Mouse (Mus musculus) right cerebral cortex, postnatal 25 days (tissue): Measurements from ENCODE around the gene Naif1.
A peak's percentile ranks its signal among the peaks of the same experiment; 100 is the strongest.
"Not testable (repeated sequence)": the region's sequence is repeated elsewhere in the genome, so short reads cannot be mapped to it uniquely, and the experiment has no call there.

Experiments used
- DNase-seq: peaks from one replicate; pipeline ENCODE4 v3.0.0; 2022

Naif1 gene

GRCm38 (mm10) chr2:32459657-32460056 lies 9.4 kb downstream of the Naif1 start:
- no peak for DNase-seq

- no peak for DNase-seq
Measured at GRCm38 (mm10) chr2:32463773-32464172, 13.5 kb downstream of the Naif1 start.

GRCm38 (mm10) chr2:32464212-32464891 lies 14.1 kb downstream of the Naif1 start:
- no peak for DNase-seq

DNA sequence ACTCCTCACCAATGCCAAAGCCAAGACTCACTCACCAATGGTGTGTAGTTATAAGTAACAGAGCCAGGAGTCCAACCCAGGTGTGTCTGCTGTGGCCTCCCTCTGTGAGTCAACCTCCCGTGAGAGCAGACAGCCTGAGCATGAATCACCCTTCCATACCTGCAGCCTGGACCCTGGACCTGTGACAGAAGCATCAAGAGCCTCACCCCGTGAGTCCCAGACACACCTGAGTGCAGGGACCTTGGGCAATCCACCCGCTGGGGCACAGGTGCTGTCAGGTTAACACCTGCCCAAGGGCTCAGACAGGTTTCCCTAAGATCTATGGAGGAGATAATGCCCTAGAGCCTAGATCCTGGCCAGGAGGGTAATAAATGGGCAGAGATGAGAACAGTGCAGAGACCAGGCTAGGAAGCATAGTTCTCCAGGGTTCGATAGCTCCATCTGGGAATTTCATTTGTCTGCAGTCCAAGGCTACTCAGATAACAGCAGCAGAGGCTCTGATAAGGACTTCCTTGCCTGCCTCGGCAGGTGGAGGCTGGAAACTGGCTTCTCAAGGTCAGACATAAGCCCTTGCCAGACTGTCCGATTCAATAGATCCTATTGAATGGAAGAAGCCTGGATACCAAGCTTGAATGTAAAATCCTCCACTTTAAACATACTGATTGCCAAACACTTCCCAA lies 20.9 kb downstream of the Naif1 start:
- no peak for DNase-seq

- no peak for DNase-seq
Measured at GRCm38 (mm10) chr2:32471681-32472061, 21.4 kb downstream of the Naif1 start.

DNA sequence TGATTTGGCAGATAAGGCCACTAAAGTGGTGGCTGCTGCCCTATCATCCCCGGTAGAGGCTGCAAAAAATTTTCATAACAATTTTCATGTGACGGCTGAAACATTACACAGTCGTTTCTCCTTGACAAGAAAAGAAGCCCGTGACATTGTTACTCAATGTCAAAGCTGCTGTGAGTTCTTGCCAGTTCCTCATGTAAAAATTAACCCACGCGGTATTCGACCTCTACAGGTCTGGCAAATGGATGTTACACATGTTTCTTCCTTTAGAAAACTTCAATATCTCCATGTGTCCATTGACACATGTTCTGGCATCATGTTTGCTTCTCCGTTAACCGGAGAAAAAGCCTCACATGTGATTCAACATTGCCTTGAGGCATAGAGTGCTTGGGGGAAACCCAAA lies 25.1 kb downstream of the Naif1 start:
- DNase-seq = not testable (repeated sequence)

DNA sequence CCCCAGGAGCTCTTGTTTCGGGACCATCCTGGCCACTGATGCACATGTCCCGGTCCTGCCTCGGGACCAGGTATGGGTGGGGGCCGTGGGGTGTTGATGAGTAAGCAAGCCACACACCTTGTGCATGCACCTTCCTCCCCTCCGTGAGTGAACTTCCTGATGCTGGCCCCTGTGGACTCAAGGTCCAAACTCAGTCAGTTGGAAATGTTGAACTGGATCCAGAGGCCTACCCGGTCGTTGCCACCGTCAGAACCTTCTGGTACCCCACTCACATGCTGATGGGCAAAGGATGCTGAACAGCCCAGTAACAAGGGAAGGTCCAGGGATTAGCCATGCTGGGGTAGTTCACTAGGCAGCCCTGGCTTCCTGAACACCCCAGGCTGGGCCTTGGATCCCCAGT lies 32.1 kb downstream of the Naif1 start:
- DNase-seq = no peak

GRCm38 (mm10) chr2:32483179-32483875 lies 33.1 kb downstream of the Naif1 start:
- DNase-seq = no peak

DNA sequence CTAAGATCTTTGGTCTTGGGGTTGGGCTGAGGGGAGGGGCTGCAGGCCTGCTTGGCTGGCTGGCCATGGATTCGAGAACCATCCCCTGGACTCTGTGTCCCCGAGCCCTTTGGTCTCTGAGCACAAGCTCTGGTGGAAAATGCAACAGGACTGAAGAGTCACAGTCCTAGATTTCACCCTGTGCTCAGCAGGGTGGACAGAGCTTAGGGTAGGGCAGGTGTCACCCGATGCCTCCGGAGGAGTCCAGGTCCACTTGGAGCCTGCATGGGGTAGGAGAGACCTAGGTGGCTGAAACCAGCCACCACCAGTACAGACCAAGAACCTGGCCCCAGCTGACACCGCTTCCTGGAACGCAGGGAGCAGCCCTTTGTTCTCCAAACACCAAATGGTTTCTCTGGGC lies 34.7 kb downstream of the Naif1 start:
- DNase-seq = no peak

DNA sequence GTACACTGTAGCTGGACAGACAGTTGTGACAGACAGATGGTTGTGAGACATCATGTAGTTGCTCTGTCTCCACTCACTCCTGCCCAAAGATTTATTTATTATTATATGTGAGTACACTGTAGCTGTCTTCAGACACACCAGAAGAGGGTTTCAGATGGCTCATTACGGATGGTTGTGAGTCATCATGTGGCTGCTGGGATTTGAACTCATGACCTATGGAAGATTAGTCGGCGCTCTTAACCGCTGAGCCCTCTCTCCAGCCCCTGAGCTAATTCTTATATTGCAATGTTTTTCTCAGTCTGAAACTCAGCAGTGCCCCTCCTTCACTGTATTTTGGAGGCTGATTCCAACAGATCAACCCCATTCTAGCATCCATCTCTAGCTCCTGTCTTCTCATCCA lies 35.5 kb downstream of the Naif1 start:
- DNase-seq = no peak

GRCm38 (mm10) chr2:32486155-32486554 lies 35.9 kb downstream of the Naif1 start:
- DNase-seq = no peak

DNA sequence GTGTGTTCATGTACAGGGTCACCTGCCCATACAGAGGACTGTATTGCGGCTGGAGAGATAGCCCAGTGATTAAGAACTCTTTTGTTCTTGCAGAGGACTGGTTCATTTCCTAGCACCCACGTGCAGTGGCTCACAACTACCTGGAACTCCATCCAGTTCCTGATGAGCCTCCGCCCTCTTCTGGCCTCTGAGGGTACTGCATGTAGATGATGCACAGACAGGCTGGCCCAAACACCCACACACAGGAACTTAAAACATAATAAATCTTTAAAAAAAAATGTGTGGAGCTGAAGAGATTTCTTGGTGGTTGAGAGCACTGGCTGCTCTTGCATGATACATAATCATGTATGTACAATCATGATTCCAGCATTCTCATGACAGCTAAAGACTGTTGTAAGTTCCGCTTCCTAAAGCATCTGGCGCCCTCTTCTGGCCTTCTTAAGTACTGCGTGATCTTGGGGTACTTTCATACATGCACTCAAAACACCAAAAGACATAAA lies 36.9 kb downstream of the Naif1 start:
- peak; percentile 84 for DNase-seq

DNA sequence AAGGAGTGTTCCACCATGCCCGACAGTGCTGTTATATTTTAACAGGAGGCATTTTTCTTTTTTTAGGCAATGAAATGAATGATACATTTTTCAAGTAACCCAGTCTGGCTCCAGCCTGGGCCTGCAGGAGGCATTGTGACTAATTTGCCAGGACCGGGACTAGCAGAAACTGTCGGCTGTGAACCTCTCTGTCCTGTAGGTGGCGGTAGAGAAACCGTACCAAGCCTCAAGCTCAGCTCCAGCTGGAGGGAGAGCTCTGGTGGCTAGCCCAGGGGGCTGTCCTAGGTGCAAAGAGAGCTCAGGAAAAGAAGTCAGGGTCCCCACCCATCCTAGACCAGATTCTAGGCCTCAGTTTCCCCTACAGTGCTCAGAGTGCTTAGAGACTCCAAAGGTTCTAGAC lies 38.4 kb downstream of the Naif1 start:
- DNase-seq = peak; percentile 70

DNA sequence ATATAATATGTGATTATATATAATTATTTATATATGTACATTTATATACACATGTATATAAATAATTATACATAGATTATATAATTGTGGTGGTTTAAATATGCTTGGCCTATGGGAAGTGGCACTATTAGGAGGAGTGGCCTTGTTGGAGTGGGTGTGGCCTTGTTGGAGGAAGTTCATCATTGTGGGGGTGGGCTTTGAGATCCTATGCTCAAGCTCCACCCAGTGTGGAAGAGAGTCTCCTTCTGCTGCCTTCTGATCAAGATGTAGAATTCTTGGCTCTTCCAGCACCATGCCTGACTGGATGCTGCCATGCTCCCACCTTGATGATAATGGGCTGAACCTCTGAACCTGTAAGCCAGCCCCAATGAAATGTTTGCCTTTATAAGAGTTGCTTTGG lies 40.5 kb downstream of the Naif1 start:
- DNase-seq = not testable (repeated sequence)

GRCm38 (mm10) chr2:32492661-32493060 lies 42.4 kb downstream of the Naif1 start:
- DNase-seq = no peak

GRCm38 (mm10) chr2:32493301-32493701 lies 43.0 kb downstream of the Naif1 start:
- no peak for DNase-seq

GRCm38 (mm10) chr2:32494522-32494921 lies 44.3 kb downstream of the Naif1 start:
- no peak for DNase-seq

DNA sequence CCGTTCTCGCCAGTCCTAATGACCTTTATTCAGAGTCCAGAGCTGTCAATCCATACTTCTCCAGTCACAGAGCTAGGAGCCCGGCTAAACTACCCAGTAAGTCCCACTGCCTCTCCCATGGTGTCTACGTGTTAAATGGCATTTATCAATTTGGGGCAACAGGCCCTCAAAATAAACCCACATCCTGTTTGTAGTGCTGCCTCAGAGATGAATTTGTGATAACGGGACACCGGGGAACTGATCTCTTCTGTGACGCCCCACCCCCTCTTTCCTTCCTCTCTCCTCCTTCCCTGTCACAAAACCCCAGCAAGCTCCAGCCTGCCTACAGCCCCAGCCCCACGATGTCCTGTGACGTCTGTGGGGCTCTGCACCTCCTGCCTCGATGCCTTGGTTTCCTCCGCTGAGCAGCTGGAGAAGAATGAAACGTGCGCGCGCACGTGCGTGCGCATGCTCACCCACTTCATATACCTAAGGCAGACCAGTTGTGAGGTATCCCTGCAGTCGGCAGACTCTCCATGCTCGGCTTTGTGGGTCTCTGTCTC lies 45.0 kb downstream of the Naif1 start:
- no peak for DNase-seq

- no peak for DNase-seq
Measured at GRCm38 (mm10) chr2:32496190-32496589, 45.9 kb downstream of the Naif1 start.

GRCm38 (mm10) chr2:32499365-32499764 lies 49.1 kb downstream of the Naif1 start:
- DNase-seq = no peak

DNA sequence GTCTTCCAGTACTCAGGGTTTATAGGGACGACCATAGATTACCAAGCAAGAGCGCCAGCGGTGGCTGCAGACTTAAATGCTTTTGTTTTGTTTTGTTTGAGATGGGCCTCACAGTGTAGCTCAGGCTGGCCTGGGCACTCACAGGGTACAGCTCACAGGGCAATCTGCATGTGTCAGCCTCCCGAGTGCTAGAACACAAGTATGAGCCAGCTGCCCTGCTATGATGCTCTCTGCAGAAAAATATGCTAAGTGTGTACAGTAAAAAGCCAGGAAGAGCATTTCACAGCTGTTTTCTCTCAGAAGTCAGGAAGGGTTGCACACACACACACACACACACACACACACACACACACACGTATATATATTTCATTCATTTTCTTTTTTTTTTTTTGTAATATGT lies 50.2 kb downstream of the Naif1 start:
- DNase-seq = no peak

GRCm38 (mm10) chr2:32501754-32502324 lies 51.6 kb downstream of the Naif1 start:
- DNase-seq = no peak

GRCm38 (mm10) chr2:32502843-32503242 lies 52.6 kb downstream of the Naif1 start:
- DNase-seq = no peak
